ENCODE assay signal across 8 mouse cellular contexts in the genomic region with DNA sequence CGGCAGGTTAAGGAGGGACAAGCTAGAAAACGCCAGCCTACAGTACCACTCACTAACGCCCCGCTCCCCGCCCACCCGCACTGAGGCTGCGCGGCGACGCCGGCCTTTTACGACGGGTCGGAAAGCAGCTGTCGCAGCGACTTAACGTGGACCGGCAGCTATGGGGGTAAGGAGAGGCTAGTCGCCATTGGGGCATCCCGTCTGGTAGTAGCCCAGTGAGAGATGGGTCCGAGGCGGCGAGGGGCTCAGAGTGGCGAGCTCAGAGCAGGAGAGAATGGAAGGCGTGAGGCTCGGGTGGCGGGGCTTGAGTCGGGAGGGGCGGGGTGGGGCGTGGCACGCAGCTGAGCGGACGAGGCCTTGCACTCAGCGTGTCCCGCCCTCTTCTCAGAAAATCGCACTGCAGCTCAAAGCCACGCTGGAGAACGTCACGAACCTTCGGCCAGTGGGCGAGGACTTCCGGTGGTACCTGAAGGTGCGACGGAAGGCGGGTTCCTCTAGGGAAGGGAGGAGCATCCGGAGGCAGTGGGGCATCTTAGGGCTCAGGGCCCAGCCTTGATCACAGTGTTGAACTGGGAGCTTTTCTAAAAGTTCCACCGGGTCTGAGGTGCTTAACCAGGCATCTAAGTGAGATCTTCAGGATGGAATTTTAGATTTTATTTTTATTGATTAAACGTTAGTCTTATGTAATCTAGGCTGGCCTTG. TPM values are rescaled to one million over a fixed set of nuclear protein-coding genes. Genes with fewer than 3 reads are reported as not detected.
DNase-seq lines count a peak whose midpoint lies in the region; ATAC-seq and TF ChIP-seq lines count a peak whose summit lies in the region.

0610037L13Rik (plus strand) TSS at position 83 of the 702 bp plus-strand sequence.

- H3K4me3 ChIP-seq in embryonic facial prominence, embryonic 14.5 days (ENCODE audit: low read depth, low read length) = peak within 1 kb of the TSS; percentile 58
- H3K4me3 ChIP-seq in heart, adult 2 months = peak within 1 kb of the TSS; percentile 74
- peak within 1 kb of the TSS; percentile 60 for H3K4me3 ChIP-seq in limb, embryonic 13.5 days
- peak within 1 kb of the TSS; percentile 57 for H3K4me3 ChIP-seq in midbrain, embryonic 16.5 days (ENCODE audit: low read depth, low read length)

- peaks cover 9% of the 10 kb centered on the region for H3K4me1 ChIP-seq in embryonic facial prominence, embryonic 14.5 days (ENCODE audit: control insufficient read depth, insufficient read depth, low read length)
- peaks cover 4% of the 10 kb centered on the region for H3K4me1 ChIP-seq in heart, adult 2 months (ENCODE audit: control insufficient read depth, insufficient read depth, low read length)
- H3K4me1 ChIP-seq in limb, embryonic 13.5 days = peaks cover 12% of the 10 kb centered on the region
- H3K4me1 ChIP-seq in midbrain, embryonic 16.5 days (ENCODE audit: control insufficient read depth, insufficient read depth, low read length) = peaks cover 13% of the 10 kb centered on the region

- ATAC-seq in embryonic facial prominence, embryonic 14.5 days (ENCODE audit: low read depth) = peak; percentile 97
- peak; percentile 95 for ATAC-seq in limb, embryonic 13.5 days (ENCODE audit: low FRiP score, low read depth)
- peak; percentile 95 for ATAC-seq in midbrain, embryonic 16.5 days

- peak within 1 kb of the TSS; percentile 91 for H3K27ac ChIP-seq in embryonic facial prominence, embryonic 14.5 days (replicated peaks; ENCODE audit: low read depth, low read length)
- H3K27ac ChIP-seq in heart, adult 2 months = peak within 1 kb of the TSS; percentile 82
- H3K27ac ChIP-seq in limb, embryonic 13.5 days = peak within 1 kb of the TSS; percentile 91
- peak within 1 kb of the TSS; percentile 94 for H3K27ac ChIP-seq in midbrain, embryonic 16.5 days (ENCODE audit: low read length)

- no peaks in the 10 kb centered on the region for H3K79me2 ChIP-seq in heart, adult 2 months (replicated peaks; ENCODE audit: control insufficient read depth, insufficient read depth, low read length)

- WGBS in embryonic facial prominence, embryonic 14.5 days = under 1% methylated on average over 40 of the region's 48 CpGs
- WGBS in heart, adult 2 months = under 1% methylated on average over 48 of the region's 48 CpGs
- whole genome bisulfite sequencing in limb, embryonic 13.5 days = under 1% methylated on average over 48 of the region's 48 CpGs
- under 1% methylated on average over 47 of the region's 48 CpGs for WGBS in midbrain, embryonic 16.5 days

- H3K27me3 ChIP-seq in embryonic facial prominence, embryonic 14.5 days (replicated peaks; ENCODE audit: control insufficient read depth, insufficient read depth, low read length) = no peaks in the 10 kb centered on the region
- no peaks in the 10 kb centered on the region for H3K27me3 ChIP-seq in heart, adult 2 months (ENCODE audit: control insufficient read depth, insufficient read depth, low read length)
- H3K27me3 ChIP-seq in limb, embryonic 13.5 days = no peaks in the 10 kb centered on the region
- no peaks in the 10 kb centered on the region for H3K27me3 ChIP-seq in midbrain, embryonic 16.5 days (ENCODE audit: control insufficient read depth, insufficient read depth, low read depth, low read length)

- no peaks in the 10 kb centered on the region for H3K9me3 ChIP-seq in embryonic facial prominence, embryonic 14.5 days (ENCODE audit: control insufficient read depth, low read length)
- no peaks in the 10 kb centered on the region for H3K9me3 ChIP-seq in limb, embryonic 13.5 days
- no peaks in the 10 kb centered on the region for H3K9me3 ChIP-seq in midbrain, embryonic 16.5 days (replicated peaks; ENCODE audit: control insufficient read depth, low read length, poor library complexity, severe bottlenecking)

- intact Hi-C loops in heart, adult 2 months (cut with DNase I) = loop anchor here (1.0 to 10.0 kb wide), 4 partner anchors 11 to 635 kb away; partner anchors contain the start of genes Coa7, Cpt2, Hspb11 and Lrrc42

- DNase-seq in 3T3-L1 (ENCODE audit: low read depth, low spot score) = peak; percentile 98
- peak; percentile 68 to 82 for DNase-seq in adrenal gland, postnatal 4 days (ENCODE audit: low spot score in 2 of 2)
- peak; percentile 99 for DNase-seq in embryonic facial prominence, embryonic 14.5 days (ENCODE audit: low spot score)
- peak; percentile 94 to 96 for DNase-seq in heart, adult 2 months
- DNase-seq in kidney, adult 8-10 months = peak; percentile 95 to 97
- peak; percentile 89 to 94 for DNase-seq in spleen, postnatal 10 days (ENCODE audit: low spot score in 2 of 2)

- TF ChIP-seq POLR2A in heart, adult 2 months (IDR thresholded peaks at IDR 0.05; ENCODE audit: insufficient read depth, low read depth, low read length) = peak; percentile 80

- H3K4me2 ChIP-seq in embryonic facial prominence, embryonic 14.5 days (ENCODE audit: low read depth, low read length) = peak within 1 kb of the TSS; percentile 85
- peak within 1 kb of the TSS; percentile 83 for H3K4me2 ChIP-seq in limb, embryonic 13.5 days (replicated peaks)
- H3K4me2 ChIP-seq in midbrain, embryonic 16.5 days (ENCODE audit: low read length) = peak within 1 kb of the TSS; percentile 95

- H3K9ac ChIP-seq in embryonic facial prominence, embryonic 14.5 days (ENCODE audit: low read depth, low read length) = peak within 1 kb of the TSS; percentile 71
- peak within 1 kb of the TSS; percentile 81 for H3K9ac ChIP-seq in heart, adult 2 months (ENCODE audit: low read depth, low read length)
- H3K9ac ChIP-seq in limb, embryonic 13.5 days = peak within 1 kb of the TSS; percentile 76
- H3K9ac ChIP-seq in midbrain, embryonic 16.5 days (ENCODE audit: low read depth, low read length) = peak within 1 kb of the TSS; percentile 81

- peak; percentile 46; the same call in 1 of the 2 replicates for TF ChIP-seq EP300 in heart, adult 2 months (IDR thresholded peaks at IDR 0.05; ENCODE audit: insufficient read depth, low read depth, low read length)

- TF ChIP-seq CTCF in heart, adult 2 months (IDR thresholded peaks at IDR 0.05) = no peak

- H3K36me3 ChIP-seq in embryonic facial prominence, embryonic 14.5 days (ENCODE audit: control insufficient read depth, insufficient read depth, low read length) = peaks cover 58% of the 10 kb centered on the region
- no peaks in the 10 kb centered on the region; the same call in 1 of the 2 replicates for H3K36me3 ChIP-seq in heart, adult 2 months (ENCODE audit: control insufficient read depth, insufficient read depth, low read length)
- peaks cover 58% of the 10 kb centered on the region for H3K36me3 ChIP-seq in limb, embryonic 13.5 days
- H3K36me3 ChIP-seq in midbrain, embryonic 16.5 days (ENCODE audit: control insufficient read depth, insufficient read depth, low read length) = peaks cover 13% of the 10 kb centered on the region

RNA-seq across cellular contexts. Expression of gene 0610037L13Rik, which starts in this region (rescaled TPM):
- total RNA-seq in adrenal gland, postnatal 4 days (2021) = 10 to 100 TPM; 76.9 to 89.9 TPM
- 158 and 164 TPM in 2 replicates for polyA plus RNA-seq in embryonic facial prominence, embryonic 14.5 days (2014; fragmentation: Nextera tagmentation; extraction: Ambion mirVana)
- total RNA-seq in heart, adult 2 months (2021) = 10 to 100 TPM; 49.4 to 52.6 TPM
- 41.9 and 62.9 TPM in 2 replicates for polyA plus RNA-seq in heart, adult 2 months (2012; rRNA removed)
- polyA plus RNA-seq in limb, embryonic 13.5 days (2015; fragmentation: Nextera tagmentation; extraction: Ambion mirVana) = 148 and 152 TPM in 2 replicates
- 86.7 and 88.1 TPM in 2 replicates for polyA plus RNA-seq in midbrain, embryonic 16.5 days (2015; fragmentation: Nextera tagmentation; extraction: Ambion mirVana)

Comparison
In these comparisons a context has a peak if more than half of its experiments do, and no peak if none do; other contexts are left out.
1. Peak in every context shown above with its lines: DNase-seq, ATAC-seq, H3K4me3 ChIP-seq and H3K27ac ChIP-seq.